Mouse (Mus musculus): ENCODE results near the gene Zbp1.

The Zbp1 gene

GRCm38 (mm10) chr2:173216840-173217239, 1.9 kb downstream of the Zbp1 start:
- DNase-seq (ENCODE audit: low spot score in 2 of 2) = no peak

DNA sequence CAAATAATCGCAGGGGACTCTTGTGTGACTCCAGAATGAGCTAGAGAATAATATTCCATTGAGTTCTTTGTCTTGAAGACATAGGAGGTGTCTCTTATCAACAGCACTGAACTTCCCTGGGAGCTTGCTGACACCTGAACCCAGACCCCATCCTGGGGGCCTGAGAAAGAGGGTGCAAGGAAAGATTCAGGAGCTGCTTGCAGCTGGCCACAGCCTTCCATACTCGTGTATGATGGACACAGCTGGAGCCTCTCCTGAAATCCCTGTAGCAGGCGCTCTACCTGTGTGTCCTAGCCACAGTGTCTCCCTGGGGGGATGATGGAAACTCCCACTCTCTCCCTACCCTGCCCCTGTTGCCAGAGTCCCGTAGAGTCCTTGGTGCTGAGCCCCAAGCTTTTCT, 6.5 kb downstream of the Zbp1 start:
- DNase-seq (ENCODE audit: low spot score in 2 of 2) = no peak

GRCm38 (mm10) chr2:173209091-173209815, 9.5 kb downstream of the Zbp1 start:
- DNase-seq (ENCODE audit: low spot score in 2 of 2) = no peak

GRCm38 (mm10) chr2:173207051-173207450, 11.7 kb downstream of the Zbp1 start:
- DNase-seq (ENCODE audit: low spot score in 2 of 2) = no peak

DNA sequence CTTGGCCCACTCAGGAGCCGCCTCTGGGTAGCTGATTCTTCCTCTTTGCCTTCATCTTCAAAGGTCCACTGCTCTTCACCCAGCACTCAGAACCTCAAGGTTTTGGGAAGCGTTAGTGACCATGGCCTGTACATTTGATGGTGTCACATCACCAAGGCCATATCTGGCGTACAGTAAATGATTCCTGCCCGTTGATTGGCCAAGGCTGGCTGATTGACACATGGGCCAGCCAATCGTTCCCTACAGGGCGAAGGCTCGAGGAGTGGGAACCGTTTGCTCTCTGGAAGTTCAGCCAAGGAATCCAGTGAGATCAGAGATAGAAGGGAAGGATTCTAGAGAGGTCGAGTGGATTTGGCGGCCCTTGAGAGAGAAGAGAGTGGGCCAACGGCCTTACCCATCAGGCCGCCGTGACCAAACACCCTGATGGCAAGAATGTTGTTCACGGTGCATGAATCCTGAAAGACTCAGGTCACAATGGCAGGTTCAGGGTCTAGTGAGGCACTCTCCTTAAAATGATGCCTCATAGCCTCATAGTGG, 13.1 kb downstream of the Zbp1 start:
- DNase-seq (ENCODE audit: low spot score in 2 of 2) = no peak

DNA sequence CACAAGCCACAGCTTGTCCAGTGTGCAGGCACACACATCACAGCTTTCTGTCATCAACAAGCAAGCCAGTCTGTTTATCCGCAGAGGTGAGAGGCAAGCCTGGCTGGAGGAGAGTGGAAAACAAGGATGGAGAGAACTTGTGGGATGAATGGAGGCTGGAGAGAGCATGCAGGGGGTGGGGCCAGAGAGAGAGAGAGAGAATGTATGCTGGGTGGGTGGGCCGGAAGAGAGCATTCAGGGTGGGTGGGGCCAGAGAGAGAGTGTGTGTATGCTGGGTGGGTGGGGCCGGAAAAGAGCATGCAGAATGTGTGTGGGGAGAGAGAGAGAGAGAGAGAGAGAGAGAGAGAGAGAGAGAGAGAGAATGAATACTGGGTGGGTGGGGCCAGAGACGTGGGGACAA, 14.1 kb downstream of the Zbp1 start:
- DNase-seq (ENCODE audit: low spot score in 2 of 2) = no peak

DNA sequence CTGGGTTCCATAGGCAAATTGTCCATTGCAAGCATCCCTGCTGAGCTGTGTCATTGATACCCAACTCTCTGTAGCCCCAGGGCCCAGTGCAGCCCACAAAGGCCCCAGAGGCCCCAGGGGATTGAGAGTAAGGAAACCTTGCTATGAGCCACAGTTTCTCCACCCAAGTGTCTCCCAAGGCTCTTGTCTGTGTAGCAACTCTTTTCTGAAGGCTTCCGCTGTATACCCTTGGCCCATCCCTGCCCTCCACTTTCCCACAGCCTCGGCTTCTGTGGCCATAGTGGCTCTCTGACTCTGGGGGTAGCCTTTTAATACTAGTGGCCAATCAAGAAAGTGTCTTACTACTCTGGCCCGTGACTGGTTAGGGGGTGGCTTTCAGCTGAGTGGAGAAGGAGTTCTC, 15.0 kb downstream of the Zbp1 start:
- DNase-seq (ENCODE audit: low spot score in 2 of 2) = no peak

DNA sequence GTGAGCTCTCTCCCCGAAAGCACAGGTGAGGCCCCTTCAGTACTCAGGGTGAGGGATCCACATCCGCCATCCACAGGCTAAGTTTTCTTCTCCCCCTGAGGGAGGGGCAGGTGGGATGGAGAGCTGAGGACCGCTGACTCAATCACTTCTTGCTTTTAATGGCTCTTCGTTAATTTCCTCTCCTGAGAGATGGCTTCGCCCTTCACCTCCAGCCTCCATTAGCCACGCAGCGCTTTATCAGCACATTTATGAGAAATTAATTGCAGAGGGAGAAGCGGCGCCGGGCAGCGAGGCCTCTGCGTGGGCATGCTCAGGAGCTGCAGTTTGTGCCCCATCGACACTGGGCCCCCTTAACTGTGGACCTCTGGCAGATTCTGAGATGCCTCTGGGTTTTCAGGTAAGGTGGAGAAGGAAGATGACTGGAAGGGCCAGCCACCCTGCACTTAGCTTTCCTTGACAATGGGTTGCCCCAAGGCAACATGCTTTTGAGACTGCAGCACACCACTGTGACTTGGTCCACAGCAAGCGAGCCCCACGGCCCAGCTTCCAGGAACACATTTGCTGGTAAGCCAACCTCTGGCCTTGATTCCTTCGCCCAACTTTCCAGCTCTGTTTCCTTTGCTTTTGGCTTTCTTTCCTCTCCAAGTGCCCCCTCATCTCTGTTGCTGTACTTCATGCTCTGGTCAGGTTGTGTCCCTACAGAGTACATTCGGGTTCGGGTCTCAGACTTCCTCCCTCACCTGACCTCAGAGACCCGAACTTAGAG, 15.6 kb downstream of the Zbp1 start:
- no peak for DNase-seq (ENCODE audit: low spot score in 2 of 2)

GRCm38 (mm10) chr2:173194796-173195195, 23.9 kb downstream of the Zbp1 start:
- no peak for DNase-seq (ENCODE audit: low spot score in 2 of 2)

DNA sequence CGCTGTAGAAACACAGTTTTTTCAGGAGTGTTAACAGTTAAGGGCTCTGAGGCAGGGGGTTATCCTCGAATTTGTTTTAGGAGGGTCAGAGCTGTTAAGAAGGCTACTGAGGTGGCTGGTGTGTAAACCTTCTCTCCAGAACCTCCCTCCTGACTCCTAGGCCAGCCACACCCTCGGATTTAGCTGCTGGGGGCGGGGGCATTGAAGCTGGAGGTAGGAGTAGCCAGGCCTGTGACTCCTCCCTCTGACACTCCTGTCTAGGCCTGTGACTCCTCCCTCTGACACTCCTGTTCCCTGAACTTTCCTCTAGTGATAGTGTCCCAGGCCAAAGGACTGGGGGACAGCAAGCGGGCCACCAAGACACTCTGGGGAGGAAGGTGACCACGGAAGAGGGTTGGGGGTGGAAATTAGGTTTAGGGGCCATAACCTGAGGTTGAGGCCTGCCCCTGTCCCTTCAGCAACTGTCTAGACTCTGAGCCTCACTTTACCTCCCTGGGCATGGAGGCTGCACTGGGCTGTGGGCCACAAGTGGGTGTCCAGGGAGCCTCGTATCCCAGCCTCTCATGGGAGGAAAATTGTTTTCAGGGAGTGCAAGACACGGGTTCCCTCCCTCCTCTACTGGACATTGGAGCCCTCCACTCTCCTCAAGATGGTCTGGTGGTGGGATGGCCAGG, 31.4 kb downstream of the Zbp1 start:
- no peak for DNase-seq (ENCODE audit: low spot score in 2 of 2)

- peak; percentile 73 to 78 for DNase-seq (ENCODE audit: low spot score in 2 of 2)
Measured at GRCm38 (mm10) chr2:173186047-173186943, 32.4 kb downstream of the Zbp1 start.

GRCm38 (mm10) chr2:173185282-173185681, 33.4 kb downstream of the Zbp1 start:
- no peak for DNase-seq (ENCODE audit: low spot score in 2 of 2)

- no peak for DNase-seq (ENCODE audit: low spot score in 2 of 2)
Measured at GRCm38 (mm10) chr2:173184475-173185080, 34.1 kb downstream of the Zbp1 start.

DNA sequence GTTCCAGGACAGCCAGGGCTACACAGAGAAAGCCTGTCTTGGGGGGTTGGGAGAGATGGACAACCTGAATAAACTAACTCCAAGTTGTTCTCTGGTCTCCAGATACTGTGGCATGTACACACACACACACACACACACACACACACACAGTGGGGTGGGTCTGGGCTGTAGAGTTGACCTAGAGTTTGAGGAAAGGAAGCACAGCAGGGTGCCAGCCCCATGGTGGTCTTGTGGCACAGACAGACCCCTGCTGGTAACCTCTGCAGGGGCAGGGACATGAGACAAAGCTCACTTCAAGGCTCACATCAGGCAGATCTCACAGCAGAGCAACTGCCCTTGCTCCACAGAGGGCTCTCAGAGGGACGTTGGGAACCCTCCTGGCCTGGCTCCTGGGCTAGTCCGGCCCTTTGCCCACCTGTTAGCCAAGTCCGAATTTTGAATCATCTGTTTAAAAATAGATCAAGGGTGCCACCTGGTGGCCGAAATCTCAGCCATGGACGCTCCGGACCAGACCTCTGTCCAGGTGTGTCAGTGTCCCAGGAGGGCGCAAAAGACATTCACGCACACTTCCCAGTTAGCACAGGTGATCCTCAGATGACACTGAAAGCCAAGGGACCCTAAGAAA, 34.8 kb downstream of the Zbp1 start:
- peak; percentile 41 to 53 for DNase-seq (ENCODE audit: low spot score in 2 of 2)

GRCm38 (mm10) chr2:173183311-173183710, 35.4 kb downstream of the Zbp1 start:
- DNase-seq (ENCODE audit: low spot score in 2 of 2) = no peak

DNA sequence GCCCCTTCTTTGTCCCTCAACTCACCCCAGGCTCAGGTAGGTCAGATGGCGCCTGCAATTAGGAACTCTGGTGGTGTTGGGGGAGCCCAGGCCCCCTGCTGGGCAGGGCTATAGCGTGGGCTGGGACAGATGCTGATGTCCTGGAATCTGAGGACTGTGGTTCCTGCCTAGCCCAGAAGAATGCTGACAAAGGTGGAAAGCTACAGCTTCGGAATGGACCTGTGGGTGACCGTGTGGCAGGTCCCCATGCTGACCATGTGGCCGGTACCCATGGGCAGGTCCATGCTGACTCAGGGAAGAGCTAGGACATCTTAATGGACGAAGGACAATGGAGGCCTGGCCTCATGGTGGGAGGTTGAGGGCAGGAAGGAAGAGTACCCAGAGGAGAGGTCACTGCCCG, 35.9 kb downstream of the Zbp1 start:
- no peak for DNase-seq (ENCODE audit: low spot score in 2 of 2)

DNA sequence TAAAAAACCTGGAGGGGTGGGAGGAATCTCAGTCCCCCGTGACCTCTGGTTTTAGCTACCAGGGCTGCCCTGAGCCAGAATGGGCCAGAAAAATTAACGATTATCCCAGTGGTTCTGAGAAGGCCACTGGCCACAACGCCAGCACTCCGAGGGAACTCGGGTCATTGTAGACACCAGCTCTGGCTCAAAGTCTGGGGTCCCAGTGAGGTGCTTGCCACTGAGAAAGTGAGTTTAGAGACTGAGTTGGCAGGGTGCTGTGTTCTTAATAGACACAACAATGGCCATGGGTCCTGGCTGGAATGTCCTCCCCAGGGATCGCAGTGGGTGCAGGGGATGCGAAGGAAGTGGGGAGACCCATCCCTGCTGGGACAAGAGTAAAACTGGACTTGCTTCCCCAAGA, 36.8 kb downstream of the Zbp1 start:
- no peak for DNase-seq (ENCODE audit: low spot score in 2 of 2)

GRCm38 (mm10) chr2:173181486-173181885, 37.2 kb downstream of the Zbp1 start:
- no peak for DNase-seq (ENCODE audit: low spot score in 2 of 2)

- DNase-seq (ENCODE audit: low spot score in 2 of 2) = no peak
Measured at GRCm38 (mm10) chr2:173180721-173181388, 37.9 kb downstream of the Zbp1 start.

DNA sequence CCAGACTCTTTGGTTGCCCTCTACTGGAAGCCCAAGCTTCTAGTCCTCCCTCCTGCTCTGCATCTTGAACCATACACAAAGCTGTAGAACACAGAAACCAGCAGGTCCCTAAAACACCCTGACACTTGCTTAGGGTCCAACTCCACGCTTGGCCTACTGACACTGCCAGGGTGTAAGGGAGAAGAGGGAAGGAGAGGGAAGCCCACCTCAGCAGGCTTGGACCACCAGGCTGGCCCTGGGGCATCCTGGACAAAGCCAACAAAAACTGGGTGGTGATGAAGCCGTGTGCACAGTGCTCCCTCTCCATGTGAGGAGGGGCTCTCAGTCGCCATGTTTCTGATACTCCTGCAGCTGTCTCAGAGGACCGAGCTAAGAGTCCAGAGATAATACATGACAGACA, 38.7 kb downstream of the Zbp1 start:
- no peak for DNase-seq (ENCODE audit: low spot score in 2 of 2)
